Mouse (Mus musculus) erythroblast, embryonic 14.5 days (primary cell): ENCODE measurements around the gene Gm5737.

Experiments
- GATA1 ChIP-seq: IDR thresholded peaks from 2 replicates; pipeline ENCODE4 v1.6.1; 2012; ENCODE audit warnings: low read length, inconsistent platforms, mixed read lengths
- TAL1 ChIP-seq: IDR thresholded peaks from 3 replicates; pipeline ENCODE4 v1.6.1; 2012; ENCODE audit warnings: low read length, inconsistent platforms, mixed read lengths

GRCm38 (mm10) chr7:120767369-120767768, 44.8 kb upstream of the Gm5737 start:
- TF ChIP-seq GATA1: no peak
- TF ChIP-seq TAL1: no peak
